Mouse (Mus musculus) embryonic stem cell, embryonic (primary cell): ENCODE data around the gene Ptpn18.
"Not testable (repeated sequence)": the region's sequence is repeated elsewhere in the genome, so short reads cannot be mapped to it uniquely, and the experiment has no call there.

Source experiments
- CTCF ChIA-PET, 4 experiments: fragments of 300-600 bp in 2 of 4; fragments of 350-600 bp in 2 of 4; sonication (Branson Sonifier 250); formaldehyde crosslinking; loops; one replicate each; lab custom pipeline; 2022; ENCODE audit warnings: inconsistent platforms in 2 of 4; lab: Charles Lee
- POLR2A ChIA-PET, 4 experiments: fragments of 300-600 bp in 2 of 4; fragments of 350-600 bp in 2 of 4; sonication (Branson Sonifier 250); formaldehyde crosslinking; loops; one replicate each; lab custom pipeline; 2022; ENCODE audit warnings: antibody characterized with exemption in 4 of 4, inconsistent platforms in 1 of 4; lab: Charles Lee

Gene Ptpn18

DNA sequence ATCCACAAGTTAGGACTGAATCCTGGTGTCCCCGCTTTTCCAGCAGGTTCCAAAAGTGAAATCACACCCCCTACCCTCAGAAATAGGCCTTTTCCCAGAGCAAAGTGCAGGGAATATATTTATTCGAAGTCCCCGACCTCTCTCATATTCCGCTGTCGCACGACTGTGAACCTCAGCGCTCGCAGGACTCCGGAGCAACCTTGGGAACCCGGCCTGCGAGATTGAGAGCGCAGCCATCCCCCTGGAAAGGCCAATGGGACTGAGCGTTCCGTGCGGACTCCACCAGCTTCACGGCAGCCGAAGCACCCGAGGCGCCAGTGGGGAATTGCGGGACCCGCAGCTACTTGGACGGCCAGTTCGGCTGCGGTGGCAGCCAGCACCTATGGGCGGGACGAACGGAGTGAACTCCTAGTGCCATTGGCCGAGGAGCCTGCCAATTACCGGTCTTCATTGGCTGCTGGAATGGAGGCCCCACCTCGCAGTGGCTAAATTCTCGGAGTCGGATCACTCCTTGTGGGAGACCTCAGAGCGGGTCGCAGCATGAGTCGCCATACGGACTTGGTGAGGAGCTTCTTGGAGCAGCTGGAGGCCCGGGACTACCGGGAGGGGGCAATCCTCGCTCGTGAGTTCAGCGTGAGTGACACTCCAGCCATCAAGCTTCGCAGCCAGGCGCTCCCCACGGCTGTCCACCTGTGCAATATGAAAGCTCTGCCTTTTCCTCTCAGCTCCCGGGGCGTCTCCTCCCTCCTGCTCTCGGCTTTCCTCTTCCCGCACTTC is at the start of gene Ptpn18:
Ptpn18 (plus strand) TSS at position 479 of the 777 bp plus-strand sequence.
- ChIA-PET CTCF (interaction anchor here (0.5 to 2.0 kb wide), 12 partner anchors 10 to 644 kb away, joined by 3 to 7 read pairs (median 4); no protein-coding TSS in a partner anchor), POLR2A (interaction anchor here (0.5 to 2.4 kb wide), 33 partner anchors 9 to 1612 kb away, joined by 3 to 16 read pairs (median 5); partner anchors contain the start of genes Ccdc115 (in 2 of the 4), Imp4 (in 2 of the 4) and Prss40 (in 1 of the 4))

GRCm38 (mm10) chr1:34428466-34428865 is 31.1 kb upstream of the Ptpn18 start:
- CTCF ChIA-PET = no interaction called here
- POLR2A ChIA-PET = no interaction called here

- POLR2A ChIA-PET = no interaction called here
- CTCF ChIA-PET = no interaction called here
Observed at GRCm38 (mm10) chr1:34429281-34429680, 30.3 kb upstream of the Ptpn18 start.

DNA sequence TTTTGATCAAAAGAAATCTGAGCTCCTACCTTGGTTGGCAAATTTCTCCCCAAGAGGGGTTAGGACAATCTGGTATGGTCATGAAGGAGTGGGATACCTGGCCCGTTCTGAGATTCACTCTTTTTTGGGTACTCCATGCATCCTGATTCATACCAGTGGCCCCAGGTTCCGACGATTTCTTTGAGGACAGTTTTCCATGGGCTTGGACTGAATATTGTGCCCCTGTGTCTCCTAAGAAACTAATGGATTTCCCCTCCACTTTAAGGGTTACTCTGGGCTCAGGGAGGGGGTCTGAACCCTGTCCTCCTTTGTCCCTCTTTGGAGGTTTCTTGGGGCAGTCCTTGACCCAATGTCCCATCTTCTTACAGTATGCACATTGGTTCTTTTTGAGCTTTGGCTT is 28.6 kb upstream of the Ptpn18 start:
- POLR2A ChIA-PET = interaction anchor here in 1 of 4 experiments (0.6 kb wide), 1 partner anchor 17 kb away, joined by 3 read pairs; no protein-coding TSS in a partner anchor
- CTCF ChIA-PET = no interaction called here

GRCm38 (mm10) chr1:34431431-34431830 is 28.1 kb upstream of the Ptpn18 start:
- POLR2A ChIA-PET = interaction anchor here in 2 of 4 experiments (0.6 kb wide), 2 partner anchors 17 to 419 kb away, joined by 3 read pairs; no protein-coding TSS in a partner anchor
- CTCF ChIA-PET = no interaction called here

DNA sequence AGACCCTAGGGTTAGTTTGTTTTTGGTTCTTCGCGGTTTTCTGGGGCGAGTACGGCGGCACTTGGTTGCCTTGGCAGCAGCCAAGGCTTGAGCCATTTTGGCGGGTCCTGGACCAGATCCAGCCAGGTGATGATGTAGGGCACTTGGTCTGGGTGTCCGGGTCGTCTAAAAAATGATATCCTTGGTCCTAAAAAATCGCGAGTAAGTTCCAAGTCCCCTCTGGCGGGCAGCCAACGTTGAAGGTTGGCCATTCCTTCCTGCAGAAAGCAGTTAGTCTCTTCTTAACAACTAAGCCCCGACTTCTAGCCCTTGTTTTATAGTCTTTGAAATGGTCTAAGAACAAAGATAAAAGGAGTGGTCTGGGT is 27.2 kb upstream of the Ptpn18 start:
- ChIA-PET CTCF (no interaction called here), POLR2A (interaction anchor here in 1 of 4 experiments (1.0 kb wide), 1 partner anchor 28 kb away, joined by 5 read pairs; the partner anchor contains the start of gene Ptpn18)

GRCm38 (mm10) chr1:34432776-34433481 is 26.6 kb upstream of the Ptpn18 start:
- ChIA-PET POLR2A (interaction anchor here in 3 of 4 experiments (0.6 to 2.0 kb wide), 10 partner anchors 8 to 409 kb away, joined by 3 to 7 read pairs (median 4); partner anchors contain the start of gene Ptpn18 (in 1 of the 3)), CTCF (no interaction called here)

DNA sequence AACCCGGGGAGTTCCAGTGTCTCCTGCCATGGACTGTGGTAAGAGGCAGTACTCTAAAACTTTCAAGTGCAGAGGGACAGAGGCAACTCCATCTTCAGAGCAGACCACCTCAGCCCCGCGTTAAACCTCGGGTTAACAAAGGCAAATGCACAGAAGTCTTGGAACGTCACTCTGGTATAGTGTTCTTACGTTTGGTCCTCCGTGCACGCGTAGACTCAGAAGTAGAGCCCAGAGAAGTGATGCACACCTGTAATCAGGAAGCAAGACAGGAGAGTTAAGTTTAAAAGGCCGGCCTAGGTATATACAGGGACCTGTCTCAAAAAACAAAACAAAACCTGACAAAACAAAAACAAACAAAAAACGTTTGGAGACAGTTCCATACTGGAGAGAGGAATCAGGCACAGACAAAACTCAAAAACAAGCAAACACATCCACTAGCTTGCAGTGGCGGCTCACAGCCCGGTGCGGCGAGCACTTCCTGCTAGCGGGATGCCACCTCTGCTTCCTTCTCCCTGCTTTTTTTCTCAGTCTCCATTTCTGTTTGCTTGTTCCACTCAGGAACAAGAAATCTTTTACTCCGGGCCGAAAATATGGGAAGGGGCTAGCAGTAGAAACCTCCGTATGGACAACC is 25.6 kb upstream of the Ptpn18 start:
- POLR2A ChIA-PET = interaction anchor here in 3 of 4 experiments (0.6 to 2.5 kb wide), 13 partner anchors 14 to 408 kb away, joined by 3 to 11 read pairs (median 4); partner anchors contain the start of gene Ptpn18 (in 1 of the 3)
- CTCF ChIA-PET = no interaction called here

- ChIA-PET POLR2A (interaction anchor here in 3 of 4 experiments (0.6 to 2.5 kb wide), 14 partner anchors 9 to 256 kb away, joined by 3 to 11 read pairs (median 5); partner anchors contain the start of gene Ptpn18 (in 1 of the 3)), CTCF (no interaction called here)
Observed at GRCm38 (mm10) chr1:34434660-34435160, 24.9 kb upstream of the Ptpn18 start.

DNA sequence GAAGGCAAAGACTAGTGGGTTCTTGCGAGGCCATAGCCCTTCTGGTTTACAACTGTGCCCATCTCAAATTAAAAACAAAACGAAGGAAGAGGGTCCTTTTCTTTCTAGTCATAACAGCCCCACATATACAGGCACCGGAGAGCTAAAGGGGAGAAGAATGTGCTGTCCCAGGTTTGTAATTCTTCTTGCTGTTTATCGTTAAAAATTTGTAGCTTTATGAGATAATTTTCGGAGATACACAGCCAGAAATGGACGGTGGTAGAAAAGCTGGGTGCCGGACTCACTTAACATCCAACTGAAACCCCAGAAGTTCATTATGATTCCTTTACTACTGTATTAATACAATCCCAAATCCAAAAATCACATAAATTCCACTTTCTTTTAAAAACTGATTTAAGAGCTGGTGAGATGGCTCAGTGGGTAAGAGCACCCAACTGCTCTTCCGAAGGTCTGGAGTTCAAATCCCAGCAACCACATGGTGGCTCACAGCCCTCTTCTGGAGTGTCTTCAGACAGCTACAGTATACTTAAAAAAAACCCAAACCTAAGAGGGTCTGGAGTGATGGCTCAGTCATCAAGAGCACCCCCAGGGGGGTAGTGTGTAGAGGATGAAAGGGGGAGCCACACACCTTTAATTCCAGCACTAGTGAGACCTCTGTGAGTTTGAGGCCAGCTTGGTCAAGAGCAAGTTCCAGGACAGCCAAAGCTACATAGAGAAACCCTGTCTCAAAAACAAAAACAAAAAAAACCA is 24.0 kb upstream of the Ptpn18 start:
- ChIA-PET CTCF (interaction anchor here in 1 of 4 experiments (0.7 kb wide), 1 partner anchor 27 kb away, joined by 8 read pairs; no protein-coding TSS in a partner anchor), POLR2A (interaction anchor here in 3 of 4 experiments (0.7 to 2.5 kb wide), 16 partner anchors 8 to 361 kb away, joined by 3 to 11 read pairs (median 4); partner anchors contain the start of gene Ptpn18 (in 1 of the 3))

DNA sequence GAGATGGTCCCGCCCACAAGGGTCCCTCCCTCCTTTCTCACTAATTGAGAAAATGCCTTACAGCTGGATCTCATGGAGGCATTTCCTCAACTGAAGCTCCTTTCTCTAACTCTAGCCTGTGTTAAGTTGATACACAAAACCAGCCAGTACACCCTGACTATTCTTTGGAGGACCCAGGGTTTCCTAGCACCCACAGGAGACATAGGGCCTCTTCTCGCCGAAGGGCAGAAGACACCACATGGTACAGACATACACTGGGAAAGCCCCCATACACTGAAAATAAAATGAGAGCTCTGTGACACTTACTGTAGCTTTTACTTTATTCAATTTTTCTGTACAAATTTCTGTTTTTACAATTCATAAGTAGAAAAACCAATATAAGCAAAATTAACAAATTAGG is 23.2 kb upstream of the Ptpn18 start:
- POLR2A ChIA-PET = interaction anchor here in 3 of 4 experiments (0.7 to 2.5 kb wide), 11 partner anchors 8 to 362 kb away, joined by 3 to 11 read pairs (median 4); partner anchors contain the start of gene Ptpn18 (in 2 of the 3)
- CTCF ChIA-PET = no interaction called here

GRCm38 (mm10) chr1:34437366-34437765 is 22.2 kb upstream of the Ptpn18 start:
- CTCF ChIA-PET = not testable (repeated sequence)
- POLR2A ChIA-PET = interaction anchor here in 2 of 4 experiments (2.4 to 3.1 kb wide), 2 partner anchors 11 to 23 kb away, joined by 10 to 14 read pairs; partner anchors contain the start of gene Ptpn18 (in 1 of the 2)

DNA sequence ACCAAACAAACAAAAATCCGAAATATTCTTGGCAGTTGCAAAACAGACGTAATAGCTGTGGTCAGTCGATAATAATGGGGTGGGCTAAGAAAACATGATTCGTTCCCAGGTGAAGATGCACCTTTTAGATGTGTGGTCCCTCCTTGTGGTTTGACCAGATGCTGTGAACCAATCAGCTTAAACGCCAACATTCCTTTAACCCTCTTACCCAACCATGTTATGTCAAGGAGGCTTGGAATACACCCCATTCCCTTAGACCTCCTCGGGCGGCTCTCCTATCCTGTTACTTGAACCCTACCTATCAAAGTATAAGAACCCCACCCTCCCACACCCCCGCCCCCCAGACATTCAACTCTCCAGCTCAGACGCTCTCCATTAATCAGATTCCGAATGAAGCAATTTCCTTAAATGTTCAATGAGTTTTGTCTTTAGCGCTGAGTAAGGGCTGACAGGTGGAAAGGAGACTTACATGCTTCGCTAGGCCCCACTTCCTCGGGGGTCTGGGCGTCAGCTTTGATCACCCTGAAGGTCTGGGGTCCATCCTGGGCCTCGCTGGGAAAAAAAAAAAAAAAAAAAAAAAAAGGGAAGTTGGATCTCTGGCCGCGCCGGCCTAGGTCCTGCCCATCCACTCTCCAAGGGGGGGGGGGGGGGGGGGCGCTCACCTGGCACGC is 21.0 kb upstream of the Ptpn18 start:
- CTCF ChIA-PET = interaction anchor here in 1 of 4 experiments (0.6 kb wide), 2 partner anchors 67 to 132 kb away, joined by 3 to 4 read pairs; no protein-coding TSS in a partner anchor
- POLR2A ChIA-PET = interaction anchor here in 2 of 4 experiments (0.7 to 3.1 kb wide), 4 partner anchors 11 to 60 kb away, joined by 4 to 14 read pairs (median 7); partner anchors contain the start of gene Ptpn18 (in 1 of the 2)

GRCm38 (mm10) chr1:34439215-34439960 is 20.2 kb upstream of the Ptpn18 start, which contains the start of the genes Ccdc115 and Imp4:
Ccdc115 (minus strand) TSS chr1:34439672.
Imp4 (plus strand) TSS chr1:34439851.
- ChIA-PET CTCF (interaction anchor here in 1 of 4 experiments (0.6 to 0.9 kb wide), 2 partner anchors 23 to 131 kb away, joined by 3 read pairs; no protein-coding TSS in a partner anchor), POLR2A (interaction anchor here in 2 of 4 experiments (1.2 to 3.1 kb wide), 7 partner anchors 9 to 401 kb away, joined by 3 to 14 read pairs (median 4); partner anchors contain the start of gene Ptpn18 (in 1 of the 2))

DNA sequence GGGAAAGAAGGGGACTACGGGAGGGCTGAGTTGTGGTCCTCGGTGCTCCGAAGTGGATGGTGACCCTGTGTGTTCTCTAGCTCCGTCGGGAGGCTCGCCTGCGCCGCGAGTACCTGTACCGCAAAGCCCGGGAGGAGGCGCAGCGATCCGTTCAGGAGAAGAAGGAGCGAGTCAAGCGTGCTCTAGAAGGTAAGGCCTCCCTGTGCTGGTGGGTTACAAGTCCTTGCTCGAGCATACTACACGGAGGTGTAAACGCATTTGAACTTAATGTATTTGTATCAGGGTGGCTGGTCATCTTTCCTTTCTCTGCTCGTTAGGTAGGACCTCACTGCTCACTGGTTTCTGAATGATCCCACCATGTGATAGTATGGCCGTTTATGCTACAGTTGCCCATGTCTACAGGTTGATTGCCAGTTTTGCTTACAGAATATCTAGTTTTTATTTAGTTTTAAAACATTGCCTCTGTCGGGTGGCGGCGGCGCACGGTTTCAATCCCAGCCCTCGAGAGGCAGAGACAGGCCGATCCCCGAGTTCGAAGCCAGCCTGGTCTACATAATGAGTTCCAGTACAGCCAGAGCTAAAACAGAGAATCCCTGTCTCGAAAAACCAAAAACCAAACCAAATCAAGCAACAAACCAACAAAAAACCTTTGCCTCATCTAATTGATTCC is 19.5 kb upstream of the Ptpn18 start:
- ChIA-PET CTCF (interaction anchor here in 1 of 4 experiments (0.9 kb wide), 1 partner anchor 23 kb away, joined by 3 read pairs; no protein-coding TSS in a partner anchor), POLR2A (interaction anchor here in 2 of 4 experiments (1.2 to 3.1 kb wide), 6 partner anchors 8 to 402 kb away, joined by 3 to 14 read pairs (median 6); partner anchors contain the start of gene Ptpn18 (in 1 of the 2))
